Mouse (Mus musculus): ENCODE data around the gene Abcc4.
"Not testable (repeated sequence)": the region's sequence is repeated elsewhere in the genome, so short reads cannot be mapped to it uniquely, and the experiment has no call there.

The Abcc4 gene

GRCm38 (mm10) chr14:118681087-118681486 lies 24.9 kb downstream of the Abcc4 start:
- DNase-seq (ENCODE audit: low read depth in 1 of 2, low spot score in 2 of 2), result no peak

DNA sequence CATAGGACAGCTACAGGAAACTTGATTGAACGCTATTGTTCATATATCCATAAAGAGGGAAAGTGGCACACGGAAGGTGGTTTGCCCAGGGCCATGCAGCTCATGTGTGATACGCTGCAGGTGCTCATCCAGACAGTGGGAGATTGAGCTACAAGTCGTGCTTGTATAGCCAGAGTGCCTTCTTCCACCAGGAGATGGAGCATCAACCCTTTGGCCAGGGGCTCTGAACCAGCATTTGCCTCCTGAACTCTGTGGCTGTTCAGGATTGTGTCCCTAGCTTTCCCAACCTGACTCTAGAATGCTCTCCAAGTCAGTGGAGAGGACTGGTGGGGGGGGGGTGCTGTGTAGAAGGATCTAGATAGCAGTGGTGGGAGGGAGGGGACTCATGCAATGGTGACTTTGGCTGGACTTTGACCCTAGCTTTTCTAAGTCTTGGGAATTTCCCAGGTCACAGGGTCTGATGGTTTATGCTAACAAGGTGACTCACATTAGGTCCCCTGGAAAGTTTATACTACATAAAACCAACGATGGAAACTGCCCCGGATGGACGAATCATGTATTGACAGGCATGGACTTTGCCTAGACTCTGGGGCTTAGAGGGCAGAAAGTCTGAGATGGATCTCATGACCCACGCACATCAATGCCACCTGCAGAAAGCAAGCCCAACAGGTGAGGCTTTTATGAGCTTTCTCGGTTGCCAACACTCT lies 27.6 kb downstream of the Abcc4 start:
- DNase-seq (ENCODE audit: low read depth in 1 of 2, low spot score in 2 of 2), result no peak

DNA sequence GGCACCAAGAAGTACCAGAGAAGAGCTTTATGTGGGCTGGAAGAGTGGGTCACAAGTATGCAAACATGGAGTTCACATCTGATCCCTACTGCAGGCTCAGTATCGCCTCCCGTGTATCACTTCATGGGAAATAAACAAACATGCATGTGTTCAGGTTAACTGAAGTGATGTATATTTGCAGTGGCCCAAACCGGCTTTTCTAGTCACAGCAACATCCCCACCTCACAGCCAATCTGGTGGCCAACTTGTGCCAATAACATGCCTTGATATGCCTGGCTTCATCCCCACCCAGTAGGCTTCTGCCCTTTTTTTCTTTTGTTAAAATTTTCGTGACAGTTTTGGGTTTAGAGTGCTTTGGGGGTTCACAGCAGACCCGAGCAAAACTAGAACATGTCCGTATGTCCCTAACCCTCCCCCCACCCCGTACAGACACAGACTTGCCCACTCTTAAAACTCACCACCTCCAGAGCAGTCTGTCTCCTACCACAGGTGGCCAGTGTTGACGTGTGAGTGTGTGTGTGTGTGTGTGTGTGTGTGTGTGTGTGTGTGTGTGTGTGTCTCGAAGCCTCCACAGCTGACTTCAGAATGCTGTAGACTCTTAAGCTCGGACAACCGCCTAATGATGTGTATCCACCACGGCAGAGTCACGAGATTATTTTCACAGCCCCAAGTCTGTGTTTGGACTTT lies 29.6 kb downstream of the Abcc4 start:
- no peak for DNase-seq (ENCODE audit: low read depth in 1 of 2, low spot score in 2 of 2)

DNA sequence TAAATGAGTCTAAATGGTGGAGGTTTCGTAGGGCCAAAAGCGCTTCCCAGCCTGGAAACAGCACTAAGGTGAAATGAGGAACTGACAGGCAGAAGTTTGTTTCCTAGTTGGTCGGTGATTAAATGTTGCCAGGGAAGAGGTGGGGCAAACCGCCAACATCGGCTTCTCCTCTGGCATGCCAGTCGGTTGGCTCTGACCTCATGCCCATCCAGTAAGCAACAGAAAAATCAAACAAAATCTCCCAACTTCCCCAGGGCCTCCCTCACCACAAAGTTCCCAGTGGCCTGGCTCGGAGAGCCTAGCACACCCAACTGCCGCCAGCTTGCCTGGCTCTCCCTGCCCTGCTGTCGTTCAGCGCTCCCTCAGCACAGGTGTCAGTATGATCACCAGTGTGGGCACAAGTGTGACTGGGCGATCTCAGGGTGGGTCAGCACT lies 31.3 kb downstream of the Abcc4 start:
- DNase-seq (ENCODE audit: low read depth in 1 of 2, low spot score in 2 of 2), result peak; percentile 25 to 36

DNA sequence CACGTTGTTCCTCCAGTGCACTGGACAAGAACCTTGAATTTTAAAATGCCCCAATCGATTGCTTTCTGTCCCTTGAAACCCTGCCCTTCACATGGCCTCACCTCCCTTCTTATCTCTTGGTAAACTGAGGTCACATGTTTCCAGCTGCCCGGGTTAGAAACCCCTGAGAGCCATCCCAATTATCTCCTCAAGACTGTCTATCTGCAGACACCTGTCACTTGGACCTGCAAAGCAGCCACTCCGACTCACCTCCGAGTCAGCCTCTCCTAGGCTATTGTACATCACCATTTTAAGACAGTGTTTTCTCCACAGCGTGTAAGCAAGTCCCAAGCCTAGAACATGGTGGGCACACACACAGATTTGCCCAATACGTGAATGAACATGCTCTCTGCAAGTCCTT lies 31.8 kb downstream of the Abcc4 start:
- DNase-seq (ENCODE audit: low read depth in 1 of 2, low spot score in 2 of 2), result no peak

DNA sequence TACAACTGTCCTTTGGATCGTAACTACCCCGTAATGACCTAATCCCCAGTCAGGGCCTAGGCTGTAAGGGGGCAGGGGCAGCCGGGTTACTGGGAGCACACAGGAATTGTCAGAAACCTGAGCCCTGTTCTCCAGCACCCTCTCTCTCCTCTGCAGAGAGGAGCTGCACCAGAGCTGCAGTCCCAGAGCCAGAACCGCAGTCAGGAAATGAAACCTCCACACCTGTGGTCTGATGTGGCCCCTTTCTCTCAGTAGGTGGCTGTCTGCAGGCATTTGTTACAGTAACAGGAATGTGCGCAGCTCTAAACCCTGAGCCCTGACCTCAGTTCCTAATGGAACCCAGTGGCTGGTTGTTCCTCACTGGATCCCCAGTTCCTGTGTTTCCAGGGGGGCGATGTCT lies 32.5 kb downstream of the Abcc4 start:
- no peak for DNase-seq (ENCODE audit: low read depth in 1 of 2, low spot score in 2 of 2)

- not testable (repeated sequence) for DNase-seq (ENCODE audit: low read depth in 1 of 2, low spot score in 2 of 2)
Observed at GRCm38 (mm10) chr14:118672931-118673330, 33.1 kb downstream of the Abcc4 start.

- DNase-seq (ENCODE audit: low read depth in 1 of 2, low spot score in 2 of 2), result no peak
Observed at GRCm38 (mm10) chr14:118667499-118667898, 38.5 kb downstream of the Abcc4 start.

GRCm38 (mm10) chr14:118664661-118665060 lies 41.4 kb downstream of the Abcc4 start:
- DNase-seq (ENCODE audit: low read depth in 1 of 2, low spot score in 2 of 2), result no peak

DNA sequence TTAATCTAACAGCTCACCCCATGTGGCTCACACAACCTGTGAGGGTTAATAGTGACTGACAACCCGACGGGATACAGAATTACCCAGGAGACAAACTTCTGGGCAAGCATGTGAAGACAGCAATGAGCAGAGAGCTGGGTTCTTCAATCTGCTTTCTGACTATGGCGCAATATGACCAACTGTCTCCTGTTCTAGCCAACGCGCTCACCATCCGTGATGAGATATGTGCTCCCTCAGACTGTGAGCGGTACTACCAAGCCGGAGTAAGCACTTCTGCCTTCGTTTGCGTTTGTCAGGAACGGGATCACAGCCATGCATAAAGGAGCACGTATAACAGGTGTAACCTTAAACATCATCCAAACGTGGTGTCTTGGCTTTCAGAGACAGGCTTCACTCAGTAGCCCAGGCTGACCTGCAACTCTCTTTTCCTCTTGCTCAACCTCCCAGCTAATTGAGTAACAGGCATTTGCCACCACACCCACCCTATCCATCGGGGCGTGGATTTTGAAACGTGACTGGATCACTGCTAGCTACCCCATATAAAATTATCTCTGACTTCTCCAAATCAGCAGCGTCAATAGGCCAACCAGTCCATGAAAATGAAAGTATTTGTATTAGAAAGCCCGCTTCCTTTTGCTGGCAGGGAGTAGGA lies 43.3 kb downstream of the Abcc4 start:
- peak; percentile 47 to 63 for DNase-seq (ENCODE audit: low read depth in 1 of 2, low spot score in 2 of 2)

- DNase-seq (ENCODE audit: low read depth in 1 of 2, low spot score in 2 of 2), result no peak
Observed at GRCm38 (mm10) chr14:118662124-118662523, 43.9 kb downstream of the Abcc4 start.

GRCm38 (mm10) chr14:118659230-118659629 lies 46.8 kb downstream of the Abcc4 start:
- DNase-seq (ENCODE audit: low read depth in 1 of 2, low spot score in 2 of 2), result no peak

GRCm38 (mm10) chr14:118658328-118658692 lies 47.7 kb downstream of the Abcc4 start:
- DNase-seq (ENCODE audit: low read depth in 1 of 2, low spot score in 2 of 2), result no peak

GRCm38 (mm10) chr14:118657673-118658327 lies 48.2 kb downstream of the Abcc4 start:
- no peak for DNase-seq (ENCODE audit: low read depth in 1 of 2, low spot score in 2 of 2)

GRCm38 (mm10) chr14:118657206-118657605 lies 48.8 kb downstream of the Abcc4 start:
- DNase-seq (ENCODE audit: low read depth in 1 of 2, low spot score in 2 of 2), result no peak

DNA sequence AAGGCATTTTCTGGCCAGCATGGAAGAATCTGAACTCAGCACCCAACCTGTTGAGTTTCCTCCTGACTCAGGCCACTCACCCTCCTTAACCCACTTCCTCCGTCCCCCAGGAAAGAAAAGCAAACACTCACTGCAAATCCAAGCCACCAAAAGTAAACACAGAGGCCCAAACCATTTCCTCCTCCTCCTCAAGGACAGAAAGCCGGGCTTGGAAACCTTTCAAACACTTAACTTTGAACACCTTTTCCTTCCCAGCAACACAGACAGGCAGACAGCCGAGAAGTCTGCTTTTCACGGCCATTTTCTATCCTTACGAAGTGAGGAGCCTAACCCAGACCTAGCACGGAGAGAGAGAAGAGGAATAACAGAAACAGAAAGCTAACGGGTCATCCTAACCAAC lies 50.0 kb downstream of the Abcc4 start:
- no peak for DNase-seq (ENCODE audit: low read depth in 1 of 2, low spot score in 2 of 2)

DNA sequence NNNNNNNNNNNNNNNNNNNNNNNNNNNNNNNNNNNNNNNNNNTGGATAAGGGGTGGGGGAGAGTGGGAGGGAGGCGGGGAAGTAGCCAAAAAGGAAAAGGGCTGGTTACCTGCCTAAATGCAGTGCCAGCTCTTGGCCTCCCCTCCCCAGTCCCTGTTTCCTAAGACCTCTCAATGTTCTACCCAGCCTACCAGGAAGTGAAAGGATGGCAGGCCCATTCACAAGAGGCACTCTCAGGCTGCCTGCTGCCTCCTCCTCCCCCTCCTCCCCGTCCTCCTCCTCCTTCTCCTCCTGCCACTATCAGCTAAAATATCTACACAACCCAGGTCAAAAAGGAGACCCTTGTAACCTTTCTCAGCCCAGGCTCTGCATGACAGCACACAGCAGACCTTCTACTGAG lies 51.1 kb downstream of the Abcc4 start:
- DNase-seq (ENCODE audit: low read depth in 1 of 2, low spot score in 2 of 2), result no peak

GRCm38 (mm10) chr14:118651704-118652439 lies 54.1 kb downstream of the Abcc4 start:
- DNase-seq (ENCODE audit: low read depth in 1 of 2, low spot score in 2 of 2), result no peak

DNA sequence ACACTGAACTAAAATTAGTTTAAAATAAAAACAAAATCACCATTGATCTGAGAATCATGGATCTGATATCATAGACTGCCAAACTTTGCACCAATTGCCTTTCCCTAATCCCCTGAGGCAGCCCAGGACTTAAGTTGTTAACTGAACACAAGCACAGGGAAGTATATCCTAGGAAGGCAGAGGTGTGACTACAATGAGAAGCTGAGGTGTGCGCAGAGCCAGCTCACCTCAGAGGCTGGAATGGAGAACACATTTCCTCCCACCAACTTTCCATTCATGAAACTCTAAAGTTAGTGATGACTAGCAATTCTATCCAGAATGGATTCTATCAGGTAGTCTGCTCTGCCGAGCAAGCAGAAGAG lies 56.1 kb downstream of the Abcc4 start:
- no peak for DNase-seq (ENCODE audit: low read depth in 1 of 2, low spot score in 2 of 2)

DNA sequence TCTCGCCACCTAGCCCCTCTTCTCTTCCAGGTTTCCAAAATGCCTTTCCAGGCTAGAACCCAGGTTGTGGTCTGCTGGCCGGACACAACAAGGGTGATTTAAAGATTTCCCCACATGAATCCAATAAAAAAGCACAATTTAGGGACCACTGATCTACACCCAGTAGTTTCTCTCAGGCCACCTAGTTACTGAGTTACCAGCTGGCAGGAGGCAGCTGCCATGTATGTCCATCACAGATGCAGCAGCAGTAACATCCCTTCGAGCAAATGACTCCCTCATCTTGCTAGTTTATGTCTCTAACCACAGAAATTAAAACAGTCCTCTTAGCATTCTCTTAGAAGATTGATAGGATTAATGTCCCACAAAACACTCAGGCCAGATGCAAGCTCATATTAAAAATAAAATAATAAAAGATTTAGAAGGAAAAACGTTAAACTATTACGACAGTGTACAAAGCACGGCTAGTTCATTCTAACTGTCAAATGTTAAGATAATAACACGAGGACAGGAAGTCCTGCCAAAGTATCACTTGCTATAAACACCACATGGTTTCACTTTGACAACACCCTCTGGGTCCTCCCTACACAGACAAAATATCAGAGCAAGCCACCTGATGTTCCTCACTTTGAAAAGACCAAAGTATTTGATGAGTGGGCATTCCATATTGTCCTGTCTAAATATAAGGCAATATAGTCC lies 56.7 kb downstream of the Abcc4 start:
- DNase-seq (ENCODE audit: low read depth in 1 of 2, low spot score in 2 of 2), result no peak

Data from monocyte, adult 2 months (primary cell).